Mouse (Mus musculus): Measurements from ENCODE around the gene Srrt. TPM values are rescaled to one million over a fixed set of nuclear protein-coding genes. Genes with fewer than 3 reads are reported as not detected.
"Not testable (repeated sequence)": the region's sequence is repeated elsewhere in the genome, so short reads cannot be mapped to it uniquely, and the experiment has no call there.

Srrt gene
- total RNA-seq, 2 experiments from 2014 or later = 214 to 236 TPM

DNA sequence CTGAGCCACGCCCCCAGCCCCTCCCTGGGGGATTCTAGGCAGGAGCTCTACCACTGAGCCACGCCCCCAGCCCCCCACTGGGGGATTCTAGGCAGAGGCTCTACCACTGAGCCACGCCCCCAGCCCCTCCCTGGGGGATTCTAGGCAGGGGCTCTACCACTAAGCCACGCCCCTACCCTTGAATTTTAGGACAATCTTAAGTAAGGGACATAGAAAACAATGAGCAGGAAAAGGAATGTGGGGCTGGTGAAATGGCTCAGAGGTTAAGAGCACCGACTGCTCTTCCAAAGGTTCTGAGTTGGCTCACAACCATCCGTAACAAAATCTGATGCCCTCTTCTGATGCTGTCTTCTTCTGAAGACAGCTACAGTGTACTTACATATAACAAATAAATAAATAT lies 23.1 kb downstream of the Srrt start:
- DNase-seq = not testable (repeated sequence)
- intact Hi-C loops (cut with DNase I) = loop anchor here (2.0 kb wide), 1 partner anchor 154 kb away; no protein-coding TSS in a partner anchor

DNA sequence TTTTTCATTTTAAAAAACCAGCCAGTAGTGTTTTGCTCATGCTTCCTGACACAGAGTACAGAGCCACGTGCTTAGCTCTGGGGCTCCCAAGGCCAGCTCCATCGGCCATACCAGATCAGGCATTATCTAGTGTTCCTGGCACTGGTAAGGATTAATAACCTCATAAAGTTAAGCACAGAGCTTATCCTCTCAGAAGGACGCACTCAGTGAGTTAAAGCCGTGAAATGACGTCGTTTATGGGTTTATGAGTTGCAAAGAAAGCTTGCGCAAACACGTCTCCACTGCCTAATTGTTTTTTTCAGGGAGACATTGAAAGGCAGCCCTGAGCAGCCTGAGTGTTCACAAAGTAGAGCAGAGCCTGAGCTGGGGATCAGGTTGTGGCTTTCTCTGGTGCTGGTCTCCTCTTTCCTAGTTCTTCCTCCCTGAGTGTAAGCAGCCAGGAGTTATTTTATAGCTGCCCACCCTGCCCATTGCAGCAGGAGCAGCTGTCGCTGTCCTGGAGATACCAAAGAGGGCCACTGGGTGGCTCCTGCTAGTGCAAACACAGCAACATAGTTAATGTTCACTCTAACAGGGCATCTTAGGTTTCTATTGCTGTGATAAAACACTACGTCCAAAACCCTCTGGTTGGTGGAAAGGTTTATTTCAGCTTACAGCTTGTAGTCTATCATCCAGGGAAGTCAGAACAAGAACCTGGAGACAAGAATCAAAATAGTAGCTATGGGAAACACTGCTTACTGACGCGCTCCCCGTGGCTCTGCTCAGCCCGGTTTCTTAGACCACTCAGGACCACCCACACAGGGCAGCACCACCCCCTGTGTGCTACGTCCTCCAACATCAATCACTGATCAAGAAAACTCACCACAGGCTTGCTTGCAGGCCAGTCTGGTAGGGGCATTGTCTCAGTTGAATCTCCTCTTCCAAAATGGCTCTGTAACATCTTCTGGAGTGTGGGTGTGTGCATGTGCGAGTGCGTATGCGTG lies 29.8 kb downstream of the Srrt start:
- intact Hi-C loops (cut with DNase I) = no loop called here
- DNase-seq = peak; percentile 45

DNA sequence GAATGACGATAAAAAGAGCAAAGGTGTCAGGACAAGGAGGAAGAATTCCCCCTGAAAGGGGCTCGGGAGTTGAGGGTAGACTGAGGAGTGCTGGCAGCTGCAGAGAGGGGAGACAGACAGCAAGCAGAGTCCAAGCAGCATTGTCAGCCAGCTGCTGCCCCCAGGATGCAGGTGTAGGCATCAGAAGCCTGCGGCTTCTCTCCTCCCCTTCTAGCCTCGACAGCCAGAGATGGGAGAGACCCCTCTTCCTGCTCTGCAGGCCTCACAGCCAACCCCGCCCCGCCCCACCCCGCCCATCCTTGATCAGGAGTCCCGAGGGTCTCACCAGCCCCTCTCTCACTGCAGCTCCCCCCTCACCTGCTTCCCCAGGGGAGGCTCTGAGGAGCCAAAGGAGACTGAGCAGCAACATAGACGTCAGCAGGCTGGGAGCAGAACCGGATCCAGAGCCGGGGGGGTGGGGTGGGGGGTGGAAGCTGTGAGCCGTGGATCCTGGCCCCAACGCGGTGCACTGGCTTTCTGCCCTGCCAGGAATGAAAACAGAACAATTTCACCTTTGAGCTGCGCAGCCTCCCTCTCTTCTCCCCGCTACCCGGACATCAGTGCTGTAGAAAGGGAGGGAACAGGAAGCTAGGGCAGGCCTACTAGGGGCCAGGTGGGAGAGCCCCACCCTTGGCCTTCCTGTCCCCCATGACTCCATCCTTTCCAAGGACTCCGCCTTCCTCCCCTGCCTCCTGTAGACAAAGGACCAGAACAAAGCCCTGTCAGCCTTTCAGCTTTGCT lies 39.2 kb downstream of the Srrt start:
- no peak for DNase-seq
- intact Hi-C loops (cut with DNase I) = no loop called here

DNA sequence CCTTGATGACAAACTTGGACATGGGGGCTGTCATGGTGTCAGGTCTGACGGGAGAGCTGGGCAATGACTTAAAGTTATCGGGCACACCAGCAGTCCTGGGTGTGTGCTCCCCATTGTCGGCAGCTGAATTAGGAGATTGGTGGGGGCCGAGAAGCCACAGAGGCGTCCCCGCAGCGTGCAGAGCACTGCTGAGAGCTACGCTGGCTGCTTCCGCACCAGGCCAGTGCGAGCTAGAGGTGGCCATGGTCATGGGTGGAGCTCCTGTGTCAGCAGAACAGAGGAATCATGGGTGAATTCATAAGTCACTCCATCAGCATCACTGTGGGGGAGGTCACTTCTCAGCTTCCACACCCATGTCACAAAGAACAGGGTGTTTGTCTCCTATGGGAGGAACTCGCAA lies 42.7 kb downstream of the Srrt start:
- intact Hi-C loops (cut with DNase I) = no loop called here
- DNase-seq = no peak

DNA sequence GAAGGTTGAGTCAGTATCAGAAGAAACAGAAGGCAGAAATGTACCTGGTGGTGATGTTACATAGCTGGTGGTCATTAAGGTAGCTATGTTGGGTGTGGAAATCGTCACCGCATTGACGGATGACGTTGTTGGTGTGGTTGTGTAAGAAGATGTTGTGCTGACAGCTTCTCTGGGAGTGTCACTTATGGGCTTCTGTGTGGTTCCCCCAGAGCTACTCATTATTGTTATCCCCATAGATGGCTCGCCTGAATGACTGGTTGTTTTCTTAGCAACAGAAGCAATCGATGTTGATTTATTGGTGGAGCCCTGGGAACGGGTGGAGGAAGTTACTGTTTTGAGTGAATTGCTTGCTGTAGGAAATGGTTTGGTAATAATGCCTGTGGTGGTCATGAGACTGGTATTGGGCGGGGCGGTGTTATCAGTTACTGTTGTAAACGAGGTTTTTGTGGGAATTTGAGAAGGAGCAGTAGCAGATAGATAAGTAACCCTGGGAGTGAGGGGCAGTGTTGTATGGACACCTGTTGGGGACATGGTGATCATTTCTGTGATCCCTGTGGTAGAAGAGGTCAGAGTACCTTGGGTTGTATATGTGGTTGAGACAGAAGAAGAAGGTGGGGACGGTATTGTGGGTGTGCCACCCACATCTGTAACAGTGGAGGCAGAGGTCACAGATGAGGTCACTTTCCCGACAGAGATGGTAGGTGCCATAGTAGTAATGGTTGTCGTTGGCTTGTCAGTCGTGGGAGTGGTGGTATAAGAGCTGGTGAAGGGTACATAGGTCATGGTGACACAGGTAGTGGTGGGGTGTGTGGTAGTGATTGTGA lies 43.4 kb downstream of the Srrt start:
- DNase-seq = no peak
- intact Hi-C loops (cut with DNase I) = no loop called here

Small RNA genes within 50 kb of the gene (microRNA-seq; reads per million reads assigned to microRNA genes)
- gene Mir7036 = 2.7 reads per million
- not detected for gene Mir8116

Other genes starting within 250 kb of the Srrt start
- gene Serpine1, start 235.4 kb downstream of the Srrt start, total RNA-seq (2021) = under 1 TPM; 0.60 TPM
- gene Trim56, start 191.5 kb downstream of the Srrt start, total RNA-seq (2021) = 1 to 10 TPM; 4.1 to 5.6 TPM
- not detected for gene Muc3, start 158.4 kb downstream of the Srrt start, total RNA-seq (2021)
- gene Muc3a, start 95.3 kb downstream of the Srrt start, total RNA-seq (2021) = 1 to 10 TPM in 1 of 2 experiments, under 1 TPM in 1; 0.60 to 1.5 TPM
- gene Ache, start 20.2 kb downstream of the Srrt start, total RNA-seq (2021) = 10 to 100 TPM; 60.3 to 67.8 TPM
- gene Ufsp1, start 13.0 kb downstream of the Srrt start, total RNA-seq (2021) = 10 to 100 TPM; 17.3 to 21.8 TPM
- gene Trip6, start 6.7 kb upstream of the Srrt start, total RNA-seq (2021) = 1 to 10 TPM; 7.1 to 8.0 TPM
- 10 to 100 TPM; 28.8 to 31.5 TPM for gene Slc12a9, start 25.9 kb upstream of the Srrt start, total RNA-seq (2021)
- gene Ephb4, start 42.4 kb upstream of the Srrt start, total RNA-seq (2021) = 10 to 100 TPM in 1 of 2 experiments, 1 to 10 TPM in 1; 9.4 to 10.2 TPM
- gene Zan, start 169.4 kb upstream of the Srrt start, total RNA-seq (2021) = under 1 TPM; 0.30 to 0.74 TPM
- 10 to 100 TPM; 33.7 to 37.6 TPM for gene Pop7, start 194.8 kb upstream of the Srrt start, total RNA-seq (2021)
- 10 to 100 TPM; 56.5 to 63.6 TPM for gene Gigyf1, start 210.9 kb upstream of the Srrt start, total RNA-seq (2021)
- gene Epo, start 225.6 kb upstream of the Srrt start, total RNA-seq (2021) = not detected
- 1,000 to 10,000 TPM; 1,140 to 1,206 TPM for gene Gnb2, start 225.8 kb upstream of the Srrt start, total RNA-seq (2021)
- 100 to 1,000 TPM; 151 to 176 TPM for gene Actl6b, start 245.8 kb upstream of the Srrt start, total RNA-seq (2021)